In the genomic region with DNA sequence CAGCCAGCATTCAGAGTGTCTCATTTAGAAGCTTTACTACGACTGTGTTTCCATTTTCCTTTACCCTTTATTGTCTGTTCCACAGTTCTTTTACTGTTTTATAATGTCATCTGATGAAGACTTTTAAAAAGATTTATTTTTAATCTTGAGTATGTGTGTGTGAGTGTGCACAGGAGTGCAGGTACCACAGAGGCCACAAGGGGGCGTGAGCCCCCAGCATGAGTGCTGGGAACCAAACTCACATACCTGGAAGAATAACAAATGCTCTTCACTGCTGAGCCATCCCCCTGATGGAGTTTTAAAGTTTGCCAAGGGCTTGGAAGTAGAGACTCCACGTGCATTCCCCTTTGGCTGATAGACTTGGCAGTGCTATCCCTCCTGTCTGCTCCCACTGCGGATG, we compare ENCODE assay signal across 25 mouse cellular contexts.
DNase-seq lines count a peak whose midpoint lies in the region; ATAC-seq and TF ChIP-seq lines count a peak whose summit lies in the region.
"Had no signal": no experiment of that assay in that cellular context is flagged by ENCODE, and none has a peak within 500 bp of the region (broad histone marks: within the 10 kb centered on the region; RNA-seq: fewer than 3 reads in every experiment).

No protein-coding gene starts in this region.

- peak; percentile 42 for TF ChIP-seq CTCF in heart, adult 2 months (IDR thresholded peaks at IDR 0.05)
- TF ChIP-seq CTCF in liver, postnatal 0 days (IDR thresholded peaks at IDR 0.05; ENCODE audit: low read depth) = peak; percentile 38
- TF ChIP-seq CTCF in testis, adult 2 months (IDR thresholded peaks at IDR 0.05; ENCODE audit: control insufficient read depth, insufficient read depth, insufficient replicate concordance, low read depth, low read length) = peak; percentile 46; the same call in 1 of the 2 replicates
- 0 out of 2 replicates have a peak, but pooled peaks have one; percentile 9 for TF ChIP-seq CTCF in cortical plate, adult 2 months (IDR thresholded peaks at IDR 0.05; ENCODE audit: extremely low read depth, insufficient read depth, low read length)

- no peak overlapping the region for H3K4me2 ChIP-seq in heart, embryonic 12.5 days
- H3K4me2 ChIP-seq in liver, postnatal 0 days (ENCODE audit: low read depth, low read length) = no peak overlapping the region
- no peak overlapping the region for H3K4me2 ChIP-seq in liver, embryonic 11.5 days
- H3K4me2 ChIP-seq: embryonic facial prominence, embryonic 13.5 days; forebrain, embryonic 13.5 days; hindbrain, embryonic 14.5 days; stomach, embryonic 15.5 days had no signal

- H3K27me3 ChIP-seq in heart, adult 2 months (ENCODE audit: control insufficient read depth, insufficient read depth, low read length) = no peaks in the 10 kb centered on the region
- H3K27me3 ChIP-seq in heart, embryonic 12.5 days (replicated peaks) = no peaks in the 10 kb centered on the region
- H3K27me3 ChIP-seq in liver, postnatal 0 days (ENCODE audit: insufficient read depth, low read length) = no peaks in the 10 kb centered on the region
- H3K27me3 ChIP-seq in liver, embryonic 11.5 days (replicated peaks; ENCODE audit: control insufficient read depth, insufficient read depth, low read length) = no peaks in the 10 kb centered on the region
- H3K27me3 ChIP-seq in testis, adult 2 months (ENCODE audit: control insufficient read depth, insufficient read depth, low read length) = no peaks in the 10 kb centered on the region
- H3K27me3 ChIP-seq: embryonic facial prominence, embryonic 13.5 days; Patski; stomach, embryonic 15.5 days had no signal

- H3K36me3 ChIP-seq in heart, adult 2 months (ENCODE audit: control insufficient read depth, insufficient read depth, low read length) = no peaks in the 10 kb centered on the region
- H3K36me3 ChIP-seq in heart, embryonic 12.5 days = peaks cover 22% of the 10 kb centered on the region
- no peaks in the 10 kb centered on the region for H3K36me3 ChIP-seq in liver, postnatal 0 days (replicated peaks; ENCODE audit: insufficient read depth, low read length)
- no peaks in the 10 kb centered on the region; the same call in 1 of the 2 replicates for H3K36me3 ChIP-seq in liver, embryonic 11.5 days (ENCODE audit: control insufficient read depth, insufficient read depth, low read length)
- H3K36me3 ChIP-seq in testis, adult 2 months (ENCODE audit: control insufficient read depth, insufficient read depth, low read length) = no peaks in the 10 kb centered on the region
- H3K36me3 ChIP-seq: G1E; stomach, embryonic 15.5 days had no signal

- intact Hi-C loops in heart, adult 2 months (cut with DNase I) = no loop called here

- H3K9me3 ChIP-seq in heart, embryonic 12.5 days (replicated peaks) = no peaks in the 10 kb centered on the region
- no peaks in the 10 kb centered on the region for H3K9me3 ChIP-seq in liver, postnatal 0 days (ENCODE audit: low read length)
- H3K9me3 ChIP-seq in liver, embryonic 11.5 days (ENCODE audit: control insufficient read depth, low read length) = no peaks in the 10 kb centered on the region
- H3K9me3 ChIP-seq: embryonic facial prominence, embryonic 13.5 days; forebrain, embryonic 13.5 days; stomach, embryonic 15.5 days had no signal

- 72% methylated on average over 4 of the region's 4 CpGs for WGBS in heart, adult 2 months
- 83% methylated on average over 4 of the region's 4 CpGs for WGBS in heart, embryonic 12.5 days
- WGBS in liver, postnatal 0 days (ENCODE audit: insufficient replicate concordance) = 78% methylated on average over 4 of the region's 4 CpGs
- WGBS in liver, embryonic 11.5 days = 91% methylated on average over 4 of the region's 4 CpGs

- peaks cover 5% of the 10 kb centered on the region for H3K4me1 ChIP-seq in heart, adult 2 months (ENCODE audit: control insufficient read depth, insufficient read depth, low read length)
- H3K4me1 ChIP-seq in heart, embryonic 12.5 days (replicated peaks) = peaks cover 27% of the 10 kb centered on the region
- peaks cover 17% of the 10 kb centered on the region for H3K4me1 ChIP-seq in liver, postnatal 0 days (ENCODE audit: insufficient read depth)
- peaks cover 10% of the 10 kb centered on the region for H3K4me1 ChIP-seq in liver, embryonic 11.5 days (replicated peaks; ENCODE audit: control insufficient read depth, insufficient read depth, low read length)
- H3K4me1 ChIP-seq in testis, adult 2 months (ENCODE audit: control insufficient read depth, insufficient read depth, low read length) = no peaks in the 10 kb centered on the region
- peaks cover 5% of the 10 kb centered on the region for H3K4me1 ChIP-seq in cortical plate, adult 2 months (ENCODE audit: control insufficient read depth, insufficient read depth, low read length)

- no peak for DNase-seq in heart, adult 2 months
- DNase-seq in liver, postnatal 0 days = no peak
- no peak for DNase-seq in liver, embryonic 11.5 days (ENCODE audit: low spot score)
- DNase-seq in testis, postnatal 10 days (ENCODE audit: low spot score) = no peak
- no peak for DNase-seq in kidney, adult 9 months
- DNase-seq: adrenal gland, adult 2 months; cerebellum, adult 18-20 months; embryo, embryonic 11 days; gastrocnemius, postnatal 14 days; heart, adult 18-20 months; kidney, postnatal 25 days; thymus, postnatal 36 days had no signal

- H3K4me3 ChIP-seq in heart, adult 2 months = no peak overlapping the region
- no peak overlapping the region for H3K4me3 ChIP-seq in heart, embryonic 12.5 days
- no peak overlapping the region for H3K4me3 ChIP-seq in liver, postnatal 0 days (ENCODE audit: low read depth, low read length)
- H3K4me3 ChIP-seq in liver, embryonic 11.5 days (ENCODE audit: low read depth, low read length) = no peak overlapping the region
- H3K4me3 ChIP-seq in testis, adult 2 months (ENCODE audit: control insufficient read depth, low read depth, low read length) = no peak overlapping the region
- H3K4me3 ChIP-seq in cortical plate, adult 2 months (ENCODE audit: insufficient read depth, low read length) = no peak overlapping the region
- H3K4me3 ChIP-seq: embryonic facial prominence, embryonic 13.5 days; erythroblast, embryonic 14.5 days; forebrain, embryonic 13.5 days; stomach, embryonic 15.5 days had no signal

- no peak overlapping the region for H3K9ac ChIP-seq in heart, adult 2 months (ENCODE audit: low read depth, low read length)
- H3K9ac ChIP-seq in heart, embryonic 12.5 days = no peak overlapping the region
- H3K9ac ChIP-seq in liver, postnatal 0 days (replicated peaks) = no peak overlapping the region
- H3K9ac ChIP-seq in liver, embryonic 11.5 days (ENCODE audit: low read depth, low read length) = no peak overlapping the region
- H3K9ac ChIP-seq: embryonic facial prominence, embryonic 13.5 days; forebrain, embryonic 13.5 days; hindbrain, embryonic 14.5 days; stomach, embryonic 15.5 days had no signal

- no peak for ATAC-seq in heart, embryonic 12.5 days (ENCODE audit: insufficient number of reproducible peaks, low FRiP score)
- no peak for ATAC-seq in liver, postnatal 0 days
- ATAC-seq in liver, embryonic 11.5 days (replicated peaks; ENCODE audit: low FRiP score) = no peak
- ATAC-seq: CD4-positive, CD25-positive, alpha-beta regulatory T cell, adult 4 months; forebrain, embryonic 13.5 days; midbrain, embryonic 16.5 days; Patski had no signal

- no peak for TF ChIP-seq POLR2A in heart, adult 2 months (IDR thresholded peaks at IDR 0.05; ENCODE audit: insufficient read depth, low read depth, low read length)
- TF ChIP-seq POLR2A in testis, adult 2 months (IDR thresholded peaks at IDR 0.05; ENCODE audit: control insufficient read depth, low read depth, low read length) = no peak
- no peak for TF ChIP-seq POLR2A in cortical plate, adult 2 months (IDR thresholded peaks at IDR 0.05; ENCODE audit: extremely low read depth, insufficient read depth, low read length)

- no peak for TF ChIP-seq EP300 in heart, adult 2 months (IDR thresholded peaks at IDR 0.05; ENCODE audit: insufficient read depth, low read depth, low read length)
- TF ChIP-seq EP300 in liver, postnatal 0 days (IDR thresholded peaks at IDR 0.05; ENCODE audit: low read depth) = no peak

- H3K79me2 ChIP-seq in heart, adult 2 months (replicated peaks; ENCODE audit: control insufficient read depth, insufficient read depth, low read length) = no peaks in the 10 kb centered on the region; the same call in 1 of the 2 replicates

- no peak overlapping the region for H3K27ac ChIP-seq in heart, adult 2 months
- H3K27ac ChIP-seq in heart, embryonic 12.5 days (ENCODE audit: poor library complexity, severe bottlenecking) = no peak overlapping the region
- H3K27ac ChIP-seq in liver, postnatal 0 days (ENCODE audit: low read depth) = no peak overlapping the region
- no peak overlapping the region for H3K27ac ChIP-seq in liver, embryonic 11.5 days (ENCODE audit: low read depth, low read length)
- no peak overlapping the region for H3K27ac ChIP-seq in testis, adult 2 months (ENCODE audit: control insufficient read depth, insufficient read depth, low read depth, low read length)
- no peak overlapping the region for H3K27ac ChIP-seq in cortical plate, adult 2 months (ENCODE audit: insufficient read depth, low read length)
- H3K27ac ChIP-seq: embryonic facial prominence, embryonic 13.5 days; forebrain, embryonic 13.5 days; hindbrain, embryonic 14.5 days; macrophage had no signal
